9 mouse cellular contexts compared by ENCODE assay signal in the genomic region with DNA sequence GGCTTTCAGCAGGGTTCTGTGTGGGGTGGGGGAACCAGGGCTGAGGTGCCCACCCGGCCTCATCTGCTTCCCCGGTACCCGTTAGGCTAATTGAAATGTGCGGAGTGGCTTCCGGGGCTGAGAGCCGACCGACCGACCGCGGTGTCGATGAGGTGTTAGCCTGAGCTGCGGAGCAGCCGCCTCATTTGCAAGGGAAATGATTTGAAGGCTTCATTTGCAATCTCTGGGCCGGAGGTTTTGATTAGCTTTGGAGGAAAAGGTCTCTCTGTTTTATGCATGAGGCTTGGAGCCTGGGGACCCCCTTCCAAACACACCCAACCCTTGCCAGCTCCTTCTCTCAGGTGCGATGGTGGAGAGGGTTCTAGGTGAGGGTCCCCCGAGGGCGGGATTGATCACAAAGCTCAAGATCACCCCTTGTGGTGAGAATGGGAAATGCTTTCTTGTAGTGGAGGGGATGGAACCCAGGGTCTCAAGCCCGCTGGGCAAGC.
A peak's percentile ranks its signal among the peaks of the same experiment; 100 is the strongest.
DNase-seq lines count a peak whose midpoint lies in the region; ATAC-seq and TF ChIP-seq lines count a peak whose summit lies in the region.
"Had no signal": no experiment of that assay in that cellular context is flagged by ENCODE, and none has a peak within 500 bp of the region (broad histone marks: within the 10 kb centered on the region; RNA-seq: fewer than 3 reads in every experiment).

No protein-coding gene starts in this region.

- H3K9me3 ChIP-seq in ES-E14 (ENCODE audit: control insufficient read depth, insufficient read depth, low read depth, low read length) = no peaks in the 10 kb centered on the region
- H3K9me3 ChIP-seq in embryonic facial prominence, embryonic 12.5 days = no peaks in the 10 kb centered on the region
- H3K9me3 ChIP-seq in hindbrain, embryonic 13.5 days = no peaks in the 10 kb centered on the region
- no peaks in the 10 kb centered on the region for H3K9me3 ChIP-seq in limb, embryonic 11.5 days (ENCODE audit: control insufficient read depth, low read length)

- H3K4me3 ChIP-seq in ES-E14 (ENCODE audit: insufficient read depth in 1 of 2, low read depth in 1 of 2, low read length in 2 of 2, poor library complexity in 1 of 2, severe bottlenecking in 1 of 2) = peak overlapping the region; percentile 17 to 25; a peak in 2 of 4 replicates
- H3K4me3 ChIP-seq in embryonic facial prominence, embryonic 12.5 days = no peak overlapping the region
- H3K4me3 ChIP-seq in hindbrain, embryonic 13.5 days = peak overlapping the region; percentile 11; the same call in 1 of the 2 replicates
- no peak overlapping the region for H3K4me3 ChIP-seq in limb, embryonic 11.5 days (ENCODE audit: low read depth, low read length)
- H3K4me3 ChIP-seq: megakaryocyte, embryonic 14.5 days had no signal

- DNase-seq in CD8-positive naive resting alpha-beta T cell, adult 2 months (ENCODE audit: low read depth in 2 of 2, low spot score in 2 of 2) = peak; percentile 15 to 24
- peak; percentile 73 for DNase-seq in ES-E14 (ENCODE audit: low read depth, low spot score)
- peak; percentile 71 for DNase-seq in limb, embryonic 11.5 days (ENCODE audit: low spot score)
- DNase-seq in neural tube, embryonic 10.5 days (ENCODE audit: extremely low spot score, low spot score) = peak; percentile 52
- no peak for DNase-seq in right cerebral cortex, postnatal 36 days (ENCODE audit: low spot score in 2 of 2)
- no peak for DNase-seq in gastrocnemius, postnatal 36 days

- peak overlapping the region; percentile 13 for H3K4me2 ChIP-seq in embryonic facial prominence, embryonic 12.5 days (replicated peaks)
- peak overlapping the region; percentile 43 for H3K4me2 ChIP-seq in hindbrain, embryonic 13.5 days
- H3K4me2 ChIP-seq in limb, embryonic 11.5 days (ENCODE audit: low read depth, severe bottlenecking) = no peak overlapping the region

- no peak overlapping the region for H3K27ac ChIP-seq in ES-E14 (ENCODE audit: insufficient read depth, low read depth, low read length, poor library complexity, severe bottlenecking)
- no peak overlapping the region for H3K27ac ChIP-seq in embryonic facial prominence, embryonic 12.5 days
- peak overlapping the region; percentile 74 for H3K27ac ChIP-seq in hindbrain, embryonic 13.5 days
- H3K27ac ChIP-seq in limb, embryonic 11.5 days (replicated peaks; ENCODE audit: low read depth, low read length) = no peak overlapping the region

- ATAC-seq in embryonic facial prominence, embryonic 12.5 days (ENCODE audit: insufficient number of reproducible peaks, insufficient read depth, low FRiP score, low TSS enrichment) = no peak
- ATAC-seq in hindbrain, embryonic 13.5 days (ENCODE audit: low FRiP score) = peak; percentile 38; the same call in 1 of the 2 replicates
- no peak for ATAC-seq in limb, embryonic 11.5 days (ENCODE audit: insufficient number of reproducible peaks, low FRiP score, low TSS enrichment, low read depth)

- no peaks in the 10 kb centered on the region for H3K36me3 ChIP-seq in ES-E14 (ENCODE audit: control insufficient read depth, insufficient read depth, low read length, poor library complexity, severe bottlenecking)
- no peaks in the 10 kb centered on the region for H3K36me3 ChIP-seq in embryonic facial prominence, embryonic 12.5 days
- H3K36me3 ChIP-seq in hindbrain, embryonic 13.5 days = no peaks in the 10 kb centered on the region
- H3K36me3 ChIP-seq in limb, embryonic 11.5 days (ENCODE audit: control insufficient read depth, insufficient read depth, low read length) = no peaks in the 10 kb centered on the region

- intact Hi-C loops in gastrocnemius, postnatal 36 days (cut with DNase I) = loop anchor here (1.0 kb wide), 1 partner anchor 76 kb away; a partner anchor contains a TSS

- in situ Hi-C loops in ES-E14 (cut with MboI; ENCODE audit: low sequenced_read_pairs in 2 of 2, unreplicated experiment in 2 of 2) = no loop called here

- 3% methylated on average over 18 of the region's 18 CpGs for WGBS in embryonic facial prominence, embryonic 12.5 days
- 1% methylated on average over 18 of the region's 18 CpGs for WGBS in hindbrain, embryonic 13.5 days
- WGBS in limb, embryonic 11.5 days = 2% methylated on average over 18 of the region's 18 CpGs

- no peak overlapping the region for H3K9ac ChIP-seq in ES-E14 (ENCODE audit: insufficient read depth, low read depth, low read length, poor library complexity, severe bottlenecking)
- 0 out of 2 replicates have a peak overlapping the region, but pooled peaks have one; percentile 2 for H3K9ac ChIP-seq in embryonic facial prominence, embryonic 12.5 days
- peak overlapping the region; percentile 19; the same call in 1 of the 2 replicates for H3K9ac ChIP-seq in hindbrain, embryonic 13.5 days
- no peak overlapping the region for H3K9ac ChIP-seq in limb, embryonic 11.5 days (ENCODE audit: low read length)

- H3K4me1 ChIP-seq in ES-E14 (ENCODE audit: control insufficient read depth in 2 of 2, insufficient read depth in 2 of 2, low read length in 2 of 2, poor library complexity in 1 of 2) = peaks cover 0 to 26% of the 10 kb centered on the region in 2 experiments; a peak in 2 of 4 replicates
- H3K4me1 ChIP-seq in embryonic facial prominence, embryonic 12.5 days = 0 out of 2 replicates have a peak, but pooled peaks cover 5% of the 10 kb centered on the region
- peaks cover 36% of the 10 kb centered on the region for H3K4me1 ChIP-seq in hindbrain, embryonic 13.5 days (replicated peaks)
- no peaks in the 10 kb centered on the region for H3K4me1 ChIP-seq in limb, embryonic 11.5 days (ENCODE audit: control insufficient read depth, insufficient read depth, low read length)
- H3K4me1 ChIP-seq: megakaryocyte, embryonic 14.5 days had no signal

- H3K27me3 ChIP-seq in embryonic facial prominence, embryonic 12.5 days = peaks cover 40% of the 10 kb centered on the region
- H3K27me3 ChIP-seq in hindbrain, embryonic 13.5 days = 0 out of 2 replicates have a peak, but pooled peaks cover 4% of the 10 kb centered on the region
- H3K27me3 ChIP-seq in limb, embryonic 11.5 days (ENCODE audit: control insufficient read depth, insufficient read depth, low read length) = peaks cover 7% of the 10 kb centered on the region

TF ChIP-seq in ES-E14, 5 proteins besides CTCF, POLR2A, EP300 and RAD21:
- TF ChIP-seq ZC3H11A (IDR thresholded peaks at IDR 0.05; ENCODE audit: borderline replicate concordance, low read depth, low read length) (no peak), ZNF384 (IDR thresholded peaks at IDR 0.05; ENCODE audit: low read depth, low read length) (no peak), CHD2 (IDR thresholded peaks at IDR 0.05; ENCODE audit: low read depth, low read length) (no peak), MAFK (IDR thresholded peaks at IDR 0.05; ENCODE audit: insufficient read depth, low read depth, low read length) (no peak), HCFC1 (IDR thresholded peaks at IDR 0.05; ENCODE audit: borderline replicate concordance, insufficient read depth, low read length) (no peak)

Comparison
In these comparisons a context has a peak if more than half of its experiments do, and no peak if none do; other contexts are left out.
1. DNase-seq: peak in CD8-positive naive resting alpha-beta T cell, adult 2 months (2 of 2), ES-E14 (single experiment), limb, embryonic 11.5 days (single experiment) and neural tube, embryonic 10.5 days (single experiment); none in right cerebral cortex, postnatal 36 days (0 of 2) and gastrocnemius, postnatal 36 days (0 of 2).
2. H3K4me3 ChIP-seq: peak in ES-E14 (2 of 2) and hindbrain, embryonic 13.5 days (single experiment); none in embryonic facial prominence, embryonic 12.5 days (single experiment) and limb, embryonic 11.5 days (single experiment).
3. H3K9ac ChIP-seq: peak in embryonic facial prominence, embryonic 12.5 days (single experiment) and hindbrain, embryonic 13.5 days (single experiment); none in ES-E14 (single experiment) and limb, embryonic 11.5 days (single experiment).